Mouse (Mus musculus) kidney, adult 2 months (tissue): ENCODE data around the gene Oxct1.

ENCODE experiments used
- CTCF ChIP-seq: fragments of 200-500 bp; conservative IDR thresholded peaks from 2 replicates; pipeline ENCODE4 v1.5.1; 2011; ENCODE audit warnings: low read depth, mild to moderate bottlenecking, control low read depth, low read length, moderate library complexity, mixed read lengths; ENCODE audit not compliant: insufficient read depth, insufficient read length
- POLR2A ChIP-seq: fragments of 200-500 bp; IDR thresholded peaks from one replicate; pipeline ENCODE4 v1.6.1; 2011; ENCODE audit warnings: low read depth, low read length, control low read depth

DNA sequence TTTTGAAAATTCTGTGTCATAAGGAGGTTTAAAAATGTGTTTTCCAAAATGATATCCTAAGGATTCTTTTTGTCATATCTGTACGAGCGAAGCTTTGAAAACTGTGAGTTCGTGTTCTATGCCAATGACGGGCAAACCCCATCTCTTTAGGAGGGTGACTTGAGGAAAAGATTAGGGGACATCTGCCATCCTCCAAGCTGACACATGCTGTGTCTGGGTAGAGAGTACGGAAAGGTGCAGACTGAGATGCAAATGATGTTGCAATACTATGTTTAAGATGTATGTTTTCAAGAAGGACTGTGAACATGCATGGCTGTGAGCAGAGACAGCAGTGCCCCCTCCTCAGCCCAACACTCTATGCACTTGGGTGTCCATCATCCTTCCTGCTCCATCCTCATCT is 38.5 kb downstream of the Oxct1 start:
- TF ChIP-seq POLR2A (no peak), CTCF (no peak)
